Mouse (Mus musculus) cortical plate, adult 2 months (tissue): ENCODE measurements at regions not wholly inside any gene's neighbourhood (a gene's known extent, or its start where the extent isn't known, plus 50 kb on each side); places are given as distances from the start of the nearest gene placed in this dataset.

Experiments used
- CTCF ChIP-seq: fragments of 200-500 bp; IDR thresholded peaks from 2 replicates; pipeline ENCODE4 v1.5.1; 2011; ENCODE audit warnings: mild to moderate bottlenecking, control low read depth, low read length; ENCODE audit not compliant: insufficient read depth; ENCODE audit errors: extremely low read depth
- POLR2A ChIP-seq: fragments of 200-500 bp; IDR thresholded peaks from 2 replicates; pipeline ENCODE4 v1.6.1; 2011; ENCODE audit warnings: mild to moderate bottlenecking, low read length, control low read depth; ENCODE audit not compliant: insufficient read depth; ENCODE audit errors: extremely low read depth

GRCm38 (mm10) chr1:190452115-190452842 is 281.8 kb upstream of the Prox1 start:
- TF ChIP-seq CTCF: no peak
- TF ChIP-seq POLR2A: no peak
